Mouse (Mus musculus): ENCODE measurements around the gene Smim14. TPM values are rescaled to one million over a fixed set of nuclear protein-coding genes. Genes with fewer than 3 reads are reported as not detected.

The Smim14 gene
- polyA plus RNA-seq, 1 experiment, result not detected

DNA sequence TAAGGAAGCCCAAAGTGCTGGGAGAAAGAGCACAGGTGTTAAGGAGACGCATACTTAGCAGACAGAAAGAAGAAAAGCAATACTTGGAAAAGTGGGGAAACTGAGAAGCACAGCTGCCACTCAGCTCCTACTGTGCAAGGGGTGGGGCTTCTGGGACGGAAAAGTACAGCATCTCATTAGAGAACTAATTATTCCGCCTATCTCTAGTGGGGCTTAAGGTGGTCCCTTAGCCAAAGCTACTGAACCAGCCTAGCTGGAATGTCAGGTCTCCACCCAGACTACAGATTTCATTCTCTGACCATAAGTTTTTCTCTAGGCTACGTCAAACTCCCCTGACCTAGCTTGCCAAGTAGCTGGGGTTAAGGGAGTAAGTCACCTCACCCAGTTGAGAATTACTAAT is 2.5 kb downstream of the Smim14 start:
- no peak overlapping the region for H3K4me3 ChIP-seq (ENCODE audit: insufficient read depth, low read depth, low read length)
- WGBS, result 73% methylated on average over 4 of the region's 4 CpGs
- no peak for TF ChIP-seq CTCF (IDR thresholded peaks at IDR 0.05; ENCODE audit: insufficient read depth, low read depth, low read length)
- no peak for TF ChIP-seq POLR2A (IDR thresholded peaks at IDR 0.05; ENCODE audit: insufficient read depth, low read depth, low read length)
- H3K4me1 ChIP-seq (ENCODE audit: control insufficient read depth, insufficient read depth, low read length), result no peaks in the 10 kb centered on the region
- H3K27ac ChIP-seq (ENCODE audit: insufficient read depth, low read depth, low read length), result no peak overlapping the region

GRCm38 (mm10) chr5:65531283-65531682 is 5.7 kb downstream of the Smim14 start:
- 73% methylated on average over 3 of the region's 3 CpGs for WGBS
- no peak overlapping the region for H3K27ac ChIP-seq (ENCODE audit: insufficient read depth, low read depth, low read length)
- no peaks in the 10 kb centered on the region for H3K4me1 ChIP-seq (ENCODE audit: control insufficient read depth, insufficient read depth, low read length)
- H3K4me3 ChIP-seq (ENCODE audit: insufficient read depth, low read depth, low read length), result no peak overlapping the region
- no peak for TF ChIP-seq POLR2A (IDR thresholded peaks at IDR 0.05; ENCODE audit: insufficient read depth, low read depth, low read length)
- no peak for TF ChIP-seq CTCF (IDR thresholded peaks at IDR 0.05; ENCODE audit: insufficient read depth, low read depth, low read length)

- Histone ChIP-seq H3K4me1 (ENCODE audit: control insufficient read depth, insufficient read depth, low read length) (no peaks in the 10 kb centered on the region), H3K27ac (ENCODE audit: insufficient read depth, low read depth, low read length) (no peak overlapping the region), H3K4me3 (ENCODE audit: insufficient read depth, low read depth, low read length) (no peak overlapping the region)
- WGBS, result 46% methylated on average over 8 of the region's 8 CpGs
- TF ChIP-seq POLR2A (IDR thresholded peaks at IDR 0.05; ENCODE audit: insufficient read depth, low read depth, low read length) (no peak), CTCF (IDR thresholded peaks at IDR 0.05; ENCODE audit: insufficient read depth, low read depth, low read length) (no peak)
Observed at GRCm38 (mm10) chr5:65525674-65526443, 11.1 kb downstream of the Smim14 start.

- H3K27ac ChIP-seq (ENCODE audit: insufficient read depth, low read depth, low read length), result no peak overlapping the region
- WGBS, result 48% methylated on average over 4 of the region's 4 CpGs
- no peaks in the 10 kb centered on the region for H3K4me1 ChIP-seq (ENCODE audit: control insufficient read depth, insufficient read depth, low read length)
- no peak overlapping the region for H3K4me3 ChIP-seq (ENCODE audit: insufficient read depth, low read depth, low read length)
- TF ChIP-seq POLR2A (IDR thresholded peaks at IDR 0.05; ENCODE audit: insufficient read depth, low read depth, low read length) (no peak), CTCF (IDR thresholded peaks at IDR 0.05; ENCODE audit: insufficient read depth, low read depth, low read length) (no peak)
Observed at GRCm38 (mm10) chr5:65524831-65525230, 12.2 kb downstream of the Smim14 start.

- TF ChIP-seq POLR2A (IDR thresholded peaks at IDR 0.05; ENCODE audit: insufficient read depth, low read depth, low read length), result no peak
- Histone ChIP-seq H3K4me1 (ENCODE audit: control insufficient read depth, insufficient read depth, low read length) (no peaks in the 10 kb centered on the region), H3K4me3 (ENCODE audit: insufficient read depth, low read depth, low read length) (no peak overlapping the region), H3K27ac (ENCODE audit: insufficient read depth, low read depth, low read length) (no peak overlapping the region)
- 87% methylated on average over 1 of the region's 1 CpGs for WGBS
Observed at GRCm38 (mm10) chr5:65521803-65522202, 15.2 kb downstream of the Smim14 start.

GRCm38 (mm10) chr5:65514635-65515278 is 22.2 kb downstream of the Smim14 start:
- 67% methylated on average over 5 of the region's 5 CpGs for WGBS
- Histone ChIP-seq H3K4me1 (ENCODE audit: control insufficient read depth, insufficient read depth, low read length) (no peaks in the 10 kb centered on the region), H3K27ac (ENCODE audit: insufficient read depth, low read depth, low read length) (no peak overlapping the region), H3K4me3 (ENCODE audit: insufficient read depth, low read depth, low read length) (no peak overlapping the region)
- TF ChIP-seq POLR2A (IDR thresholded peaks at IDR 0.05; ENCODE audit: insufficient read depth, low read depth, low read length) (no peak), CTCF (IDR thresholded peaks at IDR 0.05; ENCODE audit: insufficient read depth, low read depth, low read length) (no peak)

DNA sequence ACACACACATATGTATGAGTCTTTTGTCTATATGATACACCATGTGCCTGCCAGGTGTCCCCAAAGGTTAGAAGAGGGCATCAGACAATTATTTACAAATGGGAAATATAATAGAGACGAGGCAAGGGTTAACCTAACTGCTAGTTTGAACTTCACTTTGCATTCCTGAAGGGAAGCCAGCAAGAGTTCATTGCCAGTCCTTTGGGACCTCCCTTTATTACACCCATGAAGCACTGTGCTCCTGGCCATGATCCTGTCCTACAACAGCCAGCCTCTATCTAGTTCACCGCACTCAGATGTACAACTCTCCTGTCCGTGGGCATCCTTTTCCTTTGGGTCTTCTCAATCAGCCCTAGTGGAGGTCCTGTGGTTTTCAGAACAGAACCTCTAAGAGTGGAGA is 23.5 kb downstream of the Smim14 start:
- Histone ChIP-seq H3K27ac (ENCODE audit: insufficient read depth, low read depth, low read length) (no peak overlapping the region), H3K4me1 (ENCODE audit: control insufficient read depth, insufficient read depth, low read length) (no peaks in the 10 kb centered on the region), H3K4me3 (ENCODE audit: insufficient read depth, low read depth, low read length) (no peak overlapping the region)
- 77% methylated on average over 3 of the region's 3 CpGs for WGBS
- TF ChIP-seq CTCF (IDR thresholded peaks at IDR 0.05; ENCODE audit: insufficient read depth, low read depth, low read length) (no peak), POLR2A (IDR thresholded peaks at IDR 0.05; ENCODE audit: insufficient read depth, low read depth, low read length) (no peak)

GRCm38 (mm10) chr5:65508395-65508794 is 28.6 kb downstream of the Smim14 start:
- H3K27ac ChIP-seq (ENCODE audit: insufficient read depth, low read depth, low read length), result no peak overlapping the region
- H3K4me1 ChIP-seq (ENCODE audit: control insufficient read depth, insufficient read depth, low read length), result no peaks in the 10 kb centered on the region
- TF ChIP-seq POLR2A (IDR thresholded peaks at IDR 0.05; ENCODE audit: insufficient read depth, low read depth, low read length) (no peak), CTCF (IDR thresholded peaks at IDR 0.05; ENCODE audit: insufficient read depth, low read depth, low read length) (no peak)
- no peak overlapping the region for H3K4me3 ChIP-seq (ENCODE audit: insufficient read depth, low read depth, low read length)
- WGBS, result 90% methylated on average over 8 of the region's 8 CpGs

- Histone ChIP-seq H3K4me1 (ENCODE audit: control insufficient read depth, insufficient read depth, low read length) (no peaks in the 10 kb centered on the region), H3K27ac (ENCODE audit: insufficient read depth, low read depth, low read length) (no peak overlapping the region), H3K4me3 (ENCODE audit: insufficient read depth, low read depth, low read length) (no peak overlapping the region)
- TF ChIP-seq CTCF (IDR thresholded peaks at IDR 0.05; ENCODE audit: insufficient read depth, low read depth, low read length) (no peak), POLR2A (IDR thresholded peaks at IDR 0.05; ENCODE audit: insufficient read depth, low read depth, low read length) (no peak)
- 20% methylated on average over 8 of the region's 8 CpGs for WGBS
Observed at GRCm38 (mm10) chr5:65505786-65506185, 31.2 kb downstream of the Smim14 start.

Data from olfactory bulb, adult 2 months (tissue).